Mouse (Mus musculus) cerebellum, postnatal 14 days (tissue): ENCODE results near the gene Sec14l5.
A peak's percentile ranks its signal among the peaks of the same experiment; 100 is the strongest.

ENCODE experiments used
- DNase-seq, 2 experiments: peaks; one replicate each; pipeline ENCODE4 v3.0.0; 2021; ENCODE audit warnings: mixed read lengths in 2 of 2

The Sec14l5 gene

GRCm38 (mm10) chr16:5155014-5155413 is 8.1 kb downstream of the Sec14l5 start:
- DNase-seq: no peak

DNA sequence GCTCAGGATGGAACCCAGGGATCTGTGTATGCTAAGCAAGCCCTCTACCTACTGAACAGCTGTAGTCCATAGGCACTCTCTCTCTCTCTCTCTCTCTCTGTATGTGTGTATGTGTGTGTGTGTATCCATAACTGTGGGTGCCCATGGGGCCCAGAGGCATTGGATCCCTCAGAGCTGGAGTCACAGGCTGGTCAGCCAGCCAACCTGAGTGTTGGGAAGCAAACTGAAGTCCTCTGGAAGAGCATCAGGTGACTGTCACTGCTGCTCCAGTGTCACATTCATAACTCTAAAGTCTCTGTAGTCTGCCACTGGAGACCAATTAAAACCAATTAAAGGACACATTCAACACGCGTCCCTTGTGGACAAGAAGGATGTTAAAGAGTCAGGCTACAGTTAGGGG is 9.6 kb downstream of the Sec14l5 start:
- DNase-seq: no peak

DNA sequence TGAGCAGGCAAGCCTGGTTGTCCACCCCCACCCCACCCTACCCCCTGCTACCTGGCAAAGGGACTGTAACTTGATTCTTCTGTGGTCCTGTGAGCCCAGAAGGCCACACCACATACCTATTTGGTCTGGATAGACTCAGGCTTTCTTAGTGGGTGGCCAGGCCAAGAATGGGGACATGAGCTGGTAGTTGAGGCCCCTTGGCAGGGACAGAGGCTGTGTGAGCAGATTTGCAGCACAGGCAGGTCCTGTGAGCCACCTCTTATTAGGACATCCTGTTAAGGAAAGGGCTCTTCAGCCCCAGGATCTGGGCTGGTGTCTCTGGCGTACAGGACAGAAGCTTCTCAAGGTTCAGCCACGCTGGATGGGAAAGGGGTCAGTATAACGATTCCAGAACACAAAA is 10.2 kb downstream of the Sec14l5 start:
- DNase-seq: no peak

GRCm38 (mm10) chr16:5159248-5159647 is 12.3 kb downstream of the Sec14l5 start:
- no peak for DNase-seq

DNA sequence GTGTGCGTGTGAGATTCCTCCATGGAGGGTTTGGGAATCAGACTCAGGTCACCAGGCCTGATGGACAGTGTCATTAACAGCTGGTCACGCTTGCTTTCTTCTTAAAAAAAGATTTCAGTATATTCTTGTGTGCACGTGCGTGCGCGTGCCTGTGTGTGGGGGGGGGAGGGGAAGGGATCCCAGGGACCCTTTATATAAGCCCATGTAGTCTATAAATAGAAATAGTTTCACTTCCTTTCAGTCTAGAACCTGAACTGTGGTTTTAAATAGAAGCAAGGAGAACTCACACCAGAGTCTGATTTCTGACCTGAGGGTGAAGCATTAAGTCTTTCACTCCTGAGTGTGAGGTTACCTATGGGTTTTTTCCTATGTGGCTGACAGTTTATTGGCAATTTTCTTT is 17.4 kb downstream of the Sec14l5 start:
- no peak for DNase-seq

DNA sequence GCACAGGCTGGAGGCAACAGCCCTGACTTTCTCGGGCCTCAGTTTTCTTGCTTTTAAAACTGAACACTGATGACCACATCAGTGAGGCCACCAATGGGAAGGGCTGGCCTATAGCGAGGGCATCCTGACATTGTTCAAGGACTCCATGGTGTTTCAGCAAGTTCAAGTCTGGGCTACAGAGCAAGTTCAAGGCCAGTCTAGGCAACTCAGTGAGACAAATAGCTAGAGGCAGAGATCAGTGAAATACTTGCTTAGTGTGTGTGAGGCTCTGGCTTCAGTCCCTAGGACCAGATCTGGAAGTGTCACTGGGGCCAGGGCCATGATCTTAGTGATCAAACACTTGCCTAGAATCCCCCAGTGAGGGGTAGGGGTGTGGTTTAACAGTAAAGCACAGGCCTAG is 21.1 kb downstream of the Sec14l5 start:
- no peak for DNase-seq

DNA sequence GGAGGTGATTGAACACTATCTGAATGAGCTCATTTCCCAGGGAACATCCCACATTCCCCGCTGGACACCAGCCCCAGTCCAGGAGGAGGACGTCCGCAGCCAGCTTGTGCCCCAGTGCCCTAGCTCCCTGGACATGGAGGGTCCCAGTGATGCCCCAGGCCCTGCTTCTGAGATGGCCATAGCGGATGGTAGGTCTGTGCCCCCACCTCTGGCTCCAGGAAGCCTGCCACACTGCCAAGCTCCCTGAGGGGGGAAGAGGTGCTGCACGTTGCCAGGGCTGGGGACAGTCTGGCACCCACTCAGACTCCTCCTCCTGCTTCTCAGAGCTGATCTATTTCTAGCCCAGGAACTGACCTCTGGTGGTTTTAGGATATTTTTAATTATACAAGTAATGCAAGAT is 21.9 kb downstream of the Sec14l5 start:
- peak; percentile 65 to 68 for DNase-seq

DNA sequence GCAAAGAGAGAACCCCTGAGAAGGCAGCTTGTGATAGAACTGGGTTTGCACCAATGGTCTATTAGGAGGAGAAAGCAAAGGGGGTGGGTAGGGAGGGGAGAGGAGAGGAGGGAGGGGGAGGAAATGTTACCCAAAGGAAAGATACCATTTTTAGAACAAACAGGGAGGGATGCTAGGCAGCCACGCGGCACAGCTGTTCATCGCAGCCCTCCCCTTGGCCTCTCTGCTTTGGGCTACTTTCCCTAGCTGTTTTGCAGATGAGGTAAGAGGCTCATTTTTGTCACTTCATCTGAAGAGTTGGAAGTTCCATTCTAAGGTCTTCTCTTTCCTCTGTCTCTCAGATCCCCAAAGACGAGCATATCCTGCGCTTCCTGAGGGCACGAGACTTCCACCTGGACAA is 25.7 kb downstream of the Sec14l5 start:
- DNase-seq: no peak

GRCm38 (mm10) chr16:5183310-5183975 is 36.5 kb downstream of the Sec14l5 start:
- DNase-seq: peak; percentile 68 to 72

DNA sequence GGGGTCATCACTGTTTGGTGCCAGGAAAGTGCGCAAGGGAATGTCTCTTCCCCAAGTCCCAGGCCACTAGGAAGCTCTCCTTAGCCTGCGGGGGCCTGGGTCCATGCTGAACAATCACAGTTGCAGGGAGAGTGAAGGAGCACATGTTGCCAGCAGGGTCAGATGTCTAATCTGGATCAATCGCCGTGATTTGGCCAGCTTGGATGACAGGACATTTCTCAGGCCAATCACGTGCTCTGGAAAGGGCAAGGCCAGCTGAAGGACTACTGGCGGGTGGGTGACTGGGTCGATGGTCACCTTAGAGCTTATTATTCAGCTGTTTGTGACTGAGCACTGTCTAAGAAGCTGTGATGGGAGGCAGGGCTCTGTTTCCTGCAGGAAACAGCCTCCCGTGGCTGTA is 37.2 kb downstream of the Sec14l5 start:
- peak; percentile 28 to 31 for DNase-seq

GRCm38 (mm10) chr16:5184956-5185355 is 38.0 kb downstream of the Sec14l5 start:
- peak; percentile 71 to 75 for DNase-seq

GRCm38 (mm10) chr16:5185691-5186090 is 38.8 kb downstream of the Sec14l5 start:
- peak; percentile 28 to 41 for DNase-seq

DNA sequence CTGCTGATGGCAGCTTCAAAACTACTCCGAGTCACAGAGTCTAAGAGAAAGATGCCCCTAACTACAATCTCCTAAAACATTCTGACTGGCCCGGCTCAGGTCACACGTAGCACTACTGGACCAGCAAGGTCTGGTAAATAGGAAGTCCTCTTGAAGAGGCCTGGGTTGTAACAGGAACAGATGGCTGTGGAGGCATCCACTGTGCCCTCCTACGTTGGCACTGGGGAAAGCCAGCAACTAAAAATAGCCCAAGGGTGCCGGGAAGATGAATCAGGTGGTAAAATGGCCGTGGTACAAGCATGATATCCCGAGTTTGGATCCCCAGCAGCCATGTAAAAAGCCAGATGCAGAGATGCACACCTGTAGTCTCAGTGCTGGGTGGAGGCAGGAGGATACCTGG is 39.3 kb downstream of the Sec14l5 start:
- peak; percentile 58 to 73 for DNase-seq

- peak; percentile 79 to 85 for DNase-seq
Observed at GRCm38 (mm10) chr16:5195080-5195479, 48.2 kb downstream of the Sec14l5 start.

DNA sequence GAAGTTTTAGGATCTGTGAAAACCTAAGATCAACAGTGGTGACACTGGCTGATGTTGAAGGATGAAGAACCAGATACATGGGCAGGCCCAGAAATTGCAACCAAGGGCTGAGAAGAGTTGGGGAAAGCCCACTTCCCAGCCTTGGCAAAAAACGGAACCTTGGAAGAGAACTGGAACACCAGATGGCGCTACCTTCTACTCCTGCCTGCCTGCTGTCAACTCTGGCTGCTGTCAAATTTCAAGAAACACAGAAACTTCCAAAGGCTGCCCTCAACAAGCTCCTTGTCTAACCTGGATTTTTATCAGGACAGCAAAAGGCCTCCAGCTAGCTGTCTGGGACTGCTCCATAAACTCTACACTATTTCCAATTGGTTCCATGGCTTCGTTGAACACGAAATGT is 55.8 kb downstream of the Sec14l5 start:
- DNase-seq: peak; percentile 67 to 69

DNA sequence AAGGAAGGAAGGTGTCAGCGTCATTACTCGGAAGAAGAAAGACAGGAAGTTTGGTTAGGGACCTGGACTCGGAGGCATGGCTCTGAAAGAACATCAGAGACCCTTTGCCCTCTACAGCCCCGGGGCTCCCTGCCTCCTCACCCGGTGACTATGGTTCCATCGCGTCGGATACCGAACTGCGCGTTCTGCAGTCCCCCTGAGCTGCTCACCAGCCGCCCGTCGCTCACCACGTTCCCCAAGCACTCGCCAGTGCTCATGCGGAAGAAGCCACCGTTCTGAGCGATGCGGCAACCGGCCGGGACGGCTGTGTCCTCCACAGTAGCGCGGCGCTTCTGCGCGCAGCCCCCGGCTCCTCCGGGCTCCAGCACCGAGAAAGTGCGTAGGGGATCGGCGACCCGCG is 56.3 kb downstream of the Sec14l5 start:
- no peak for DNase-seq

DNA sequence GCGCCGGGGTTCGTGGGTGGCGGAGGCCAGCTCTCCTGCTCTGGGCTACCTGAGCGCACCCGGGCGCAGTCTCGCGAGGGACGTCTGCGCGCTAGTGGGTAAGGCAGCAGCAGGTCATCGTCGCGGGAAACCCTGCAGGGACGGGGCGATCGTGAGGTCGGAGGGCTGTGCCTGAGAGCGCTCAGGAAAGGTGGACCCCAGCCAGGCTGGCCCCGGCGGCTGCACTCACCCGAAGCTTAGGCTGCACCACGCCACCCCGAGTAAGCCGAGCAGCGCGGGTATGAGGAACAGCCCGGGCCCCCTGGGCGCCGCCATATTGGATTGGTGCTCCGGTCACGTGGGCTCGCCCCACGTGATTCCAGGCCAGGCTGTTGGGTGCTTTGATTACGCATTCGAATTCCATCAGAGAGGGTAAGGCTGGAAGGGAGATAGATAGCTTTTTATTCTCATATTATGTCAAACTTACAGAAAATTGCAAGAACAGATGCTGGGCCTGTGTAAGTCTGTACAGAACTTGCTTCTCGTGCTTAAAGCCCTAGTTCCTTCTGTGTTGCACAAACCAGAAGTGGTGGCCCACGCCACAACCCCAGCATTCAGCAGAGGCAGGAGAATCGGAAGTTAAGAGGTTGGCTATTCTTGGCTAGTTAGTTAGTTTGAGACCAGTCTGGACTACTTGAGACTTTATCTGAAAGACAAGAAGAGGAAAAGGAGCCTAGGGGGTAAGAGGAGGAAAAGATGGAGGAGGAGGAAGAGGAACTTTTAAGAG is 56.9 kb downstream of the Sec14l5 start, which contains the start of gene Nagpa:
TSS of gene Nagpa (minus strand) at position 345 of the 766 bp plus-strand sequence.
- DNase-seq: peak; percentile 87 to 88

DNA sequence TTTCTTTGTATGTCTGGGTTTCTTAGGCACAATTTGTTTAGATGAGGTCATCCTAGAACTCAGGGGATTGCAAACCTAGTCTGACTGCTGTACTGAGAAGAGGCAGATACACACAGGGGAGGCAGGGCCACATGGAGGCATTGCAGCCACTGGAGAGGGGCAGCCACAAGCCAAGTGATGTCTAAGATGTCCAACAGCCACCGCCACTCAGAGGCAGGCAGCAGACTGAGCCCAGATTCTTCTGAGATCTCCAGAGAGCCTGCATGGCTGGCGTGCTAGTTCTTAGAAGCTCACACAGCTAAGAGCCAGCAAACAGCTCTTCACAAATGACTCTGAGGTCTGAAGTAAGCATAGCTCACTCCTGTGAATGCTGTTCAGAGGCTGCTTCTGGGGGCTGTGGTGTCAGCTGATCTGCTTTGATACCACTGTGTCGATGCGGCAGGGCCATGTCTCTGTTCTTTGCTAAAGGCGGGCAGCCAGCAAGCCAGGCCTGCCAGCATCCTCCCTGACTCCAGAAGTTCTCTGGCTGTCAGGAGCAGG is 58.6 kb downstream of the Sec14l5 start:
- no peak for DNase-seq

- no peak for DNase-seq
Observed at GRCm38 (mm10) chr16:5206051-5206450, 59.1 kb downstream of the Sec14l5 start.

- DNase-seq: no peak
Observed at GRCm38 (mm10) chr16:5210365-5210764, 63.5 kb downstream of the Sec14l5 start.

DNA sequence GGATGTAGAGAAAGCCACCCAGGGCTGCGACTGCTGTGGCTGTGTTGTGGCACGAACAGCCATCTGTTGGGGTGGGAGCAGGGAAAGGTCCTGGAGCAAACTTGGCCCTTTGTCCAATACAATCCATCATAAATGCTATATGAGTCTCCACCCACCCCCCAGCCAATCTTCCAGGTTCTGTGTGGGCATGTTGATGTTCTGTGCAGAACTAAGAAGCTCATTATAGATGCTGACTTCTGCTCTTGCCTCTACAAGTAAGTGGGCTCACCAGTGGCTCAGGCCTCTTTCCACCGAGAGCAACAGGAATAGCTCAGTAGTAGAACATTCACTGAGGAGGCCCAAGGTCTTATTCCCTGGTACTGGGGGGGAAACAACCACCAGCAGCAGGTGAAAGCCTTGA is 65.2 kb downstream of the Sec14l5 start:
- DNase-seq: no peak

GRCm38 (mm10) chr16:5214126-5214525 is 67.2 kb downstream of the Sec14l5 start:
- DNase-seq: no peak

DNA sequence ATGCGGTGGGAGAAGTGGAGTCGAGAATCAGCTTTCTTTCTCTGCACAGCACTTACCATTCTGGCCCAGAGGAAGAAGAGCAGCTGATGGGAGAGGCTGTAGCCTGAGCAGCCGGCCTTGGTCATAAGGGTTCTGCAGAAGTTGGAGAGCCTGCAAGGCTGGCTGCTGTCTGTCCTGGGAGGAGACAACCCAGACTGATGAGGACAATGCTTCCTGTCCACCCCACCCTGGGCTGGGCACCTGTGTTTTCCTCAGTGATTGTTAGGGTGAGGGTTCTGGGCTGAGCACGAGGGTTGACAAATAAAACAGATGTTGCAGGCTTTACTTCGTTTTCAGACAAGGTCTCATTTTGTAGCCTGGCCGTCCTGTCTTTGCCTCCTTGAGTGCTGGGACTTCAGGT is 69.8 kb downstream of the Sec14l5 start:
- DNase-seq: no peak
